Mouse (Mus musculus) c-Kit-positive CD71-positive TER-119-positive erythroid progenitor cells, embryonic 14.5 days (primary cell): ENCODE data around the gene Srpk2.
"Not testable (repeated sequence)": the region's sequence is repeated elsewhere in the genome, so short reads cannot be mapped to it uniquely, and the experiment has no call there.

Experiments
- DNase-seq: peaks from one replicate; pipeline ENCODE4 v3.0.0-alpha.2; 2013; ENCODE audit warnings: low spot score

The Srpk2 gene

GRCm38 (mm10) chr5:23501582-23502316 lies 182.7 kb downstream of the Srpk2 start:
- DNase-seq = no peak

GRCm38 (mm10) chr5:23500715-23501114 lies 183.7 kb downstream of the Srpk2 start:
- no peak for DNase-seq

- DNase-seq = no peak
Measured at GRCm38 (mm10) chr5:23499257-23499656, 185.2 kb downstream of the Srpk2 start.

GRCm38 (mm10) chr5:23497920-23498319 lies 186.5 kb downstream of the Srpk2 start:
- DNase-seq = no peak

- no peak for DNase-seq
Measured at GRCm38 (mm10) chr5:23496933-23497332, 187.5 kb downstream of the Srpk2 start.

- DNase-seq = no peak
Measured at GRCm38 (mm10) chr5:23496396-23496795, 188.0 kb downstream of the Srpk2 start.

- no peak for DNase-seq
Measured at GRCm38 (mm10) chr5:23490797-23491196, 193.6 kb downstream of the Srpk2 start.

- no peak for DNase-seq
Measured at GRCm38 (mm10) chr5:23489231-23489630, 195.2 kb downstream of the Srpk2 start.

- no peak for DNase-seq
Measured at GRCm38 (mm10) chr5:23483811-23484210, 200.6 kb downstream of the Srpk2 start.

- no peak for DNase-seq
Measured at GRCm38 (mm10) chr5:23473098-23473873, 211.1 kb downstream of the Srpk2 start.

GRCm38 (mm10) chr5:23466546-23466945 lies 217.9 kb downstream of the Srpk2 start:
- no peak for DNase-seq

- no peak for DNase-seq
Measured at GRCm38 (mm10) chr5:23464743-23465142, 219.7 kb downstream of the Srpk2 start.

- DNase-seq = no peak
Measured at GRCm38 (mm10) chr5:23464247-23464646, 220.2 kb downstream of the Srpk2 start.

- peak; percentile 25 for DNase-seq
Measured at GRCm38 (mm10) chr5:23461688-23462087, 222.7 kb downstream of the Srpk2 start.

GRCm38 (mm10) chr5:23453561-23453960 lies 230.9 kb downstream of the Srpk2 start:
- not testable (repeated sequence) for DNase-seq
